Mouse (Mus musculus): Measurements from ENCODE around the gene Tmem119.

GRCm38 (mm10) chr5:113775585-113775984 lies 24.7 kb downstream of the Tmem119 start:
- TF ChIP-seq CTCF (IDR thresholded peaks at IDR 0.05) (no peak), EP300 (IDR thresholded peaks at IDR 0.05) (no peak)
